Mouse (Mus musculus) hindbrain, postnatal 0 days (tissue): ENCODE results near the gene Sh2d1b1. TPM values are rescaled to one million over a fixed set of nuclear protein-coding genes. Genes with fewer than 3 reads are reported as not detected.

ENCODE experiments used
- ATAC-seq: fragments of 200-750 bp; cut with Nextera tagmentation; 2 replicates; pipeline ENCODE4 v1.8.0; 2017; ENCODE audit warnings: mild to moderate bottlenecking, moderate TSS enrichment, moderate library complexity
- DNase-seq: peaks from one replicate; pipeline ENCODE4 v3.0.0-alpha.2; 2015; ENCODE audit warnings: low spot score
- H3K27ac ChIP-seq: fragments of 300-500 bp; sonication (generic); 2 replicates; pipeline ENCODE4 v1.5.1; 2014; ENCODE audit warnings: mild to moderate bottlenecking
- H3K27me3 ChIP-seq: fragments of 300-500 bp; sonication (generic); 2 replicates; pipeline ENCODE4 v1.6.1; 2014; ENCODE audit warnings: low read length, mixed read lengths; ENCODE audit not compliant: insufficient read depth
- H3K36me3 ChIP-seq: fragments of 300-500 bp; sonication (generic); 2 replicates; pipeline ENCODE4 v1.6.1; 2014; ENCODE audit warnings: low read length, mixed read lengths; ENCODE audit not compliant: insufficient read depth
- H3K4me1 ChIP-seq: fragments of 300-500 bp; sonication (generic); 2 replicates; pipeline ENCODE4 v1.6.1; 2014; ENCODE audit warnings: antibody characterized with exemption, low read length, mixed read lengths; ENCODE audit not compliant: insufficient read depth
- H3K4me2 ChIP-seq: fragments of 300-500 bp; sonication (generic); 2 replicates; pipeline ENCODE4 v1.6.1; 2014; ENCODE audit warnings: low read depth, mild to moderate bottlenecking, low read length, moderate library complexity, mixed read lengths
- H3K4me3 ChIP-seq: fragments of 300-500 bp; sonication (generic); 2 replicates; pipeline ENCODE4 v1.5.1; 2014; ENCODE audit warnings: low read length
- H3K9ac ChIP-seq: fragments of 300-500 bp; sonication (generic); replicated peaks from 2 replicates; pipeline ENCODE4 v1.6.1; 2014; ENCODE audit warnings: mild to moderate bottlenecking, low read length, moderate library complexity, mixed read lengths
- H3K9me3 ChIP-seq: fragments of 300-500 bp; sonication (generic); 2 replicates; pipeline ENCODE4 v1.6.1; 2016; ENCODE audit warnings: low read length, mixed read lengths
- CTCF ChIP-seq: IDR thresholded peaks from 2 replicates; pipeline ENCODE4 v1.5.1; 2016; ENCODE audit warnings: antibody characterized with exemption, control low read depth, low read depth
- WGBS: fragments of 180-500 bp; shearing (Covaris S2); extraction: QIAGEN DNeasy Blood & Tissue Kit; methylation state at CpG from one replicate; pipeline ENCODE4 v1.1.7; 2014; 5-methylcytosine and 5-hydroxymethylcytosine counted together
- polyA plus RNA-seq: library from polyadenylated mRNA; unstranded; fragments of >200 nt; fragmentation: Nextera tagmentation; extraction: Ambion mirVana; gene quantifications from 2 replicates; pipeline ENCODE4 v1.2.1, GENCODE M21; 2015
- total RNA-seq: library from RNA; depleted of rRNA; stranded (reverse); fragments of >200 nt; gene quantifications from 2 replicates; pipeline ENCODE4 v1.2.3, GENCODE M21; 2014

Gene Sh2d1b1
- total and polyA plus RNA-seq, 2 experiments from 2014 or later: not detected

- no peak for TF ChIP-seq CTCF
- H3K9me3 ChIP-seq: no peaks in the 10 kb centered on the region
- 92% methylated on average over 9 of the region's 9 CpGs for WGBS
Measured at GRCm38 (mm10) chr1:170301686-170302085, 24.6 kb downstream of the Sh2d1b1 start.

GRCm38 (mm10) chr1:170302456-170302855, 25.3 kb downstream of the Sh2d1b1 start:
- Histone ChIP-seq H3K4me3 (no peak overlapping the region), H3K9me3 (no peaks in the 10 kb centered on the region), H3K27ac (no peak overlapping the region), H3K4me1 (no peaks in the 10 kb centered on the region), H3K4me2 (no peak overlapping the region), H3K27me3 (no peaks in the 10 kb centered on the region), H3K36me3 (no peaks in the 10 kb centered on the region), H3K9ac (no peak overlapping the region)
- no peak for TF ChIP-seq CTCF
- ATAC-seq: no peak
- WGBS: 77% methylated on average over 6 of the region's 6 CpGs
- no peak for DNase-seq

More at GRCm38 (mm10) chr1:170301686-170302085, 24.6 kb downstream of the Sh2d1b1 start:
- Histone ChIP-seq H3K4me2 (no peak overlapping the region), H3K36me3 (no peaks in the 10 kb centered on the region), H3K9ac (no peak overlapping the region), H3K4me3 (no peak overlapping the region), H3K27me3 (no peaks in the 10 kb centered on the region), H3K4me1 (no peaks in the 10 kb centered on the region), H3K27ac (no peak overlapping the region)
- no peak for ATAC-seq
- DNase-seq: no peak

DNA sequence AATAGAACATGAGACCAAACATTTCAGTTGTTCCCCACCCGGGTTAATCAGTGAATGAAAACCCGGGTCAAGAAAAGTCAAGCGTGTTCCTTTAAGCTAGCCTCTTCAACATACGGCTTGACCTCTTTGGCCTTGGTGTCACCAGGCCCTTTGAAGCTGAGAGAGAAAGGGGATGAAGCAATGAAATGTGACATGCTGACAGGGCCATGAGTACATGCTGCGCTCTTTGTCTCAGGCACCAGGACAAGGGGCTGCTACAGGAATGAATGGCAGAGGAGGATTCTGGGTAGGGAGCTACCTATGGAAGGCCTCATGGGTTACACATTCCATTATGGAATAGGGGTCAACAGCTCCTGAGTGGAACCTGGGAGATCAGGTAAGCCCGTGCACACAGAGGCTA, 26.0 kb downstream of the Sh2d1b1 start:
- DNase-seq (no peak), ATAC-seq (no peak)
- Histone ChIP-seq H3K27ac (no peak overlapping the region), H3K27me3 (no peaks in the 10 kb centered on the region), H3K4me2 (no peak overlapping the region), H3K9ac (no peak overlapping the region), H3K4me1 (no peaks in the 10 kb centered on the region), H3K9me3 (no peaks in the 10 kb centered on the region), H3K36me3 (no peaks in the 10 kb centered on the region), H3K4me3 (no peak overlapping the region)
- WGBS: 48% methylated on average over 6 of the region's 6 CpGs
- no peak for TF ChIP-seq CTCF

- ATAC-seq (no peak), DNase-seq (no peak)
- Histone ChIP-seq H3K9me3 (no peaks in the 10 kb centered on the region), H3K27me3 (no peaks in the 10 kb centered on the region), H3K27ac (no peak overlapping the region), H3K36me3 (no peaks in the 10 kb centered on the region), H3K4me2 (no peak overlapping the region), H3K4me1 (no peaks in the 10 kb centered on the region), H3K4me3 (no peak overlapping the region), H3K9ac (no peak overlapping the region)
- TF ChIP-seq CTCF: no peak
- 93% methylated on average over 10 of the region's 10 CpGs for WGBS
Measured at GRCm38 (mm10) chr1:170305002-170305401, 27.9 kb downstream of the Sh2d1b1 start.

DNA sequence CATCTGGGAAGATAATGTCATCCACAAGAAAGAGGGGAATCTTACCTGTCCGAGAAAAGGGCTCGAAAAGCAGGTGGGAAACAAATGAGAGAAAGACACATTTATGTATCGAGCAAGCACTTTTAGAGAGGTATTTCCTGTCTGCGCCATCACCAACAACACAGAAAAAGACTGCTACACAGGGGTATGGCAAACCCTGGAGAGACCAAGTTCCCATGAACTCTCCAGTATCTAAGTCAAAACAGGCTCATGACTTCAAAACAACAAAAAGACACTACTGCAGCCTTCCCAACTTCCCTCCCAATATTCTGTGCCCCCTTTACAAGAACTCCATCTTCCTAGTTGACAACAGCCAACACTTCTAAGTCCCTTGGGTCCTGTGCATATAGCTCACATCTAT, 29.1 kb downstream of the Sh2d1b1 start, which contains the start of gene Gm7694:
Gene Gm7694, minus strand, starts transcription at position 101 of the 400 bp plus-strand sequence.
- no peaks in the 10 kb centered on the region for H3K27me3 ChIP-seq
- H3K27ac ChIP-seq: no peak within 1 kb of the TSS
- 96% methylated on average over 4 of the region's 4 CpGs for WGBS
- no peaks in the 10 kb centered on the region for H3K9me3 ChIP-seq
- DNase-seq (no peak), ATAC-seq (no peak)
- TF ChIP-seq CTCF: no peak
- H3K4me3 ChIP-seq: no peak within 1 kb of the TSS
- no peak within 1 kb of the TSS for H3K4me2 ChIP-seq
- no peak within 1 kb of the TSS for H3K9ac ChIP-seq
- H3K4me1 ChIP-seq: no peaks in the 10 kb centered on the region
- no peaks in the 10 kb centered on the region for H3K36me3 ChIP-seq

- TF ChIP-seq CTCF: no peak
- Histone ChIP-seq H3K9me3 (no peaks in the 10 kb centered on the region), H3K4me1 (no peaks in the 10 kb centered on the region), H3K36me3 (no peaks in the 10 kb centered on the region), H3K27me3 (no peaks in the 10 kb centered on the region), H3K9ac (no peak within 1 kb of the TSS), H3K4me2 (no peak within 1 kb of the TSS), H3K27ac (no peak within 1 kb of the TSS), H3K4me3 (no peak within 1 kb of the TSS)
- ATAC-seq (no peak), DNase-seq (no peak)
- WGBS: 94% methylated on average over 4 of the region's 4 CpGs
Measured at GRCm38 (mm10) chr1:170308503-170308902, 31.4 kb downstream of the Sh2d1b1 start, which contains the start of gene Spata46. Gene Spata46, plus strand, starts transcription at chr1:170308803.

GRCm38 (mm10) chr1:170311431-170311830, 34.3 kb downstream of the Sh2d1b1 start:
- no peaks in the 10 kb centered on the region for H3K9me3 ChIP-seq
- no peaks in the 10 kb centered on the region for H3K27me3 ChIP-seq
- DNase-seq (no peak), ATAC-seq (no peak)
- no peak overlapping the region for H3K27ac ChIP-seq
- H3K4me2 ChIP-seq: no peak overlapping the region
- 83% methylated on average over 6 of the region's 6 CpGs for WGBS
- no peaks in the 10 kb centered on the region for H3K4me1 ChIP-seq
- no peak overlapping the region for H3K9ac ChIP-seq
- H3K36me3 ChIP-seq: no peaks in the 10 kb centered on the region
- TF ChIP-seq CTCF: no peak
- H3K4me3 ChIP-seq: no peak overlapping the region
